Mouse (Mus musculus) neural tube, embryonic 12.5 days (tissue): ENCODE data around the gene Zswim3. TPM values are rescaled to one million over a fixed set of nuclear protein-coding genes. Genes with fewer than 3 reads are reported as not detected.
"Not testable (repeated sequence)": the region's sequence is repeated elsewhere in the genome, so short reads cannot be mapped to it uniquely, and the experiment has no call there.

Source experiments
- ATAC-seq: fragments of 200-750 bp; cut with Nextera tagmentation; 2 replicates; pipeline ENCODE4 v1.8.0; 2017; ENCODE audit warnings: low read depth, mild to moderate bottlenecking, moderate TSS enrichment, moderate library complexity; ENCODE audit not compliant: low FRiP score
- H3K27ac ChIP-seq: fragments of 300-500 bp; sonication (generic); 2 replicates; pipeline ENCODE4 v1.5.1; 2016
- H3K27me3 ChIP-seq: fragments of 300-500 bp; sonication (generic); replicated peaks from 2 replicates; pipeline ENCODE4 v1.6.1; 2016; ENCODE audit warnings: mild to moderate bottlenecking
- H3K36me3 ChIP-seq: fragments of 300-500 bp; sonication (generic); 2 replicates; pipeline ENCODE4 v1.6.1; 2016; ENCODE audit warnings: mild to moderate bottlenecking
- H3K4me1 ChIP-seq: fragments of 300-500 bp; sonication (generic); 2 replicates; pipeline ENCODE4 v1.6.1; 2016
- H3K4me2 ChIP-seq: fragments of 300-500 bp; sonication (generic); replicated peaks from 2 replicates; pipeline ENCODE4 v1.6.1; 2016; ENCODE audit warnings: mild to moderate bottlenecking
- H3K4me3 ChIP-seq: fragments of 300-500 bp; sonication (generic); 2 replicates; pipeline ENCODE4 v1.5.1; 2016
- H3K9ac ChIP-seq: fragments of 300-500 bp; sonication (generic); 2 replicates; pipeline ENCODE4 v1.6.1; 2016; ENCODE audit warnings: mild to moderate bottlenecking
- H3K9me3 ChIP-seq: fragments of 300-500 bp; sonication (generic); 2 replicates; pipeline ENCODE4 v1.6.1; 2016; ENCODE audit warnings: mild to moderate bottlenecking
- WGBS: fragments of 180-500 bp; shearing (Covaris S2); methylation state at CpG from one replicate; pipeline ENCODE4 v1.1.7; 2016; 5-methylcytosine and 5-hydroxymethylcytosine counted together
- polyA plus RNA-seq: library from polyadenylated mRNA; unstranded; fragments of >200 nt; fragmentation: Nextera tagmentation; extraction: Ambion mirVana; gene quantifications from 2 replicates; pipeline ENCODE4 v1.2.1, GENCODE M21; 2016

Zswim3 gene
- polyA plus RNA-seq, 1 experiment from 2014 or later = 14.1 TPM

DNA sequence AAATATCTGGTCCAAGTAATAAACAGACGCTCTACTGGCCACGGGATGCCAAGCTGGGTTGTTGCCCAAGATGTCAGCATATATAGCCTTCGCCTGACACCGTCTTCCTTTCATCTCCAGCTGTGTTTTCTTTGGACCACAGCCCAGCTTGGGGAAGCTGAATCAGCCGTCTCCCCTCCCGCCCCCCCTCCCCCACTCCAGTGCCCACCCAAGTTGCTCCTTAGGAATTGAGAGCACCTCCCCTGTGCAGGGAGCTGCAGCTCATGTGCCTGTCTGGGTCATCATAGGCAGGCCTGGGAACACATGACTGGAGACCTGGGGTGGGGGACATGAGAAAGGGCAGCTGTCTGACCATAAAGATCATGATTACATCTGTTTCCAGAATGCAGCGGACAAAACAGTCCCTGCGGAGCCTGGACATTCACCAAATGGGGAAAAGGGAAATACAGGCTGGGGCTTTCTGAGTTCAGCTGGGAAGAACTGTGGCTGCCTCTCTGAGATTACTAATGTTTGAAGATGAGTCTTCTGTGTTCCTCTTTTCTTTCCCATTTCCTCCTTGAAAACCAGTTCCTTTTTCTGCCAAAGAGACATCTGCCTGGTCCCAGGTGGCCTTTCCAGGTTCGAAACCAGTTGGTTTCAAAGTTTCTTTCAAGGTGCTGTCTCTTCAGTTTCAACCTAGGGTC lies 57.4 kb downstream of the Zswim3 start:
- WGBS = 41% methylated on average over 9 of the region's 9 CpGs
- Histone ChIP-seq H3K4me1 (peaks cover 16% of the 10 kb centered on the region), H3K27ac (no peak overlapping the region), H3K4me3 (no peak overlapping the region), H3K4me2 (no peak overlapping the region), H3K9me3 (peaks cover under 1% of the 10 kb centered on the region; the same call in 1 of the 2 replicates), H3K27me3 (peaks cover 18% of the 10 kb centered on the region), H3K36me3 (no peaks in the 10 kb centered on the region), H3K9ac (no peak overlapping the region)
- no peak for ATAC-seq

DNA sequence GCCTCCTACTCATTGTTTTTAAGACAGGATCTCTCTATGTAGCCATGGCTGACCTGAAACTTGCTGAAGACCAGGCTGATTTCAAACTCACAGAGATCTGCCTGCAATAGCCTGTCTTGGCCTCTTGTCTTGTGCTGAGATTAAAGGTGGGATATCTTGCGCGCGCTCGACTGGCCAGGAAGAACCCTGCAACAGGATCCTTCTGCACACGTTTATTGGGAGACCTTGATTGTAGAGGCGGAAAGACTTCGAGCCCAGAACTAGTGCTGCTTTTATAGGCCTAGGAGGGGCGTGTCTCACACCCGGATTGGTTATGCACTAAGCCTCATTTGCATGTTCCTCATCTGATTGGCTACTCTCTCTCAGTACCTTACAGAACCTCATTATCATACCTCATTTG lies 58.5 kb downstream of the Zswim3 start:
- H3K27ac ChIP-seq = not testable (repeated sequence)

DNA sequence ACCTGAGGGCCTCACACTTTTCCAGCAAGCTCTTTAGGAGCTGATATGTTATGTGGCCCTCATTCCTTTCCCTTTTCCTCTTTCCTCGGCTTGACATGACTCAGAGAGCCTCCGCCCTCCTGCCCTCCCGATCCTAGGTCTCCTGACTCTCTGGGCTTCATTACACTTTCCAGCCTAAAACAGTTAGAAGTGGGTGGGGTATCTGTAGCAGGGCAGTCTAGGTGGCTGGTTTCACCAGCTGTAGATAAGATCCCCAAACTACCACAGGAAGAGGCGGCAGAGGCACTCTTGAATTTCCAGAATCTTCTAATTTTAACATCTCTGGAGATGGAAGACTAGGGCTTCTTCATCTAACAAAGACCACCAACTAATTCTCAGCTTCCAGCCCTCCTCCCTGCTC lies 59.7 kb downstream of the Zswim3 start:
- H3K9me3 ChIP-seq = peaks cover 6% of the 10 kb centered on the region; the same call in 1 of the 2 replicates
- no peak overlapping the region for H3K27ac ChIP-seq
- ATAC-seq = no peak
- no peak overlapping the region for H3K4me2 ChIP-seq
- peaks cover 6% of the 10 kb centered on the region; the same call in 1 of the 2 replicates for H3K4me1 ChIP-seq
- H3K27me3 ChIP-seq = peaks cover 6% of the 10 kb centered on the region; the same call in 1 of the 2 replicates
- WGBS = 86% methylated on average over 4 of the region's 4 CpGs
- no peak overlapping the region for H3K4me3 ChIP-seq
- H3K36me3 ChIP-seq = no peaks in the 10 kb centered on the region
- H3K9ac ChIP-seq = no peak overlapping the region

More for the DNA sequence above, 58.5 kb downstream of the Zswim3 start:
- not testable (repeated sequence) for H3K4me1 ChIP-seq, H3K9me3 ChIP-seq, H3K36me3 ChIP-seq, H3K4me2 ChIP-seq, ATAC-seq, H3K4me3 ChIP-seq, H3K9ac ChIP-seq
- 92% methylated on average over 8 of the region's 9 CpGs for whole genome bisulfite sequencing
- peaks cover 14% of the 10 kb centered on the region for H3K27me3 ChIP-seq

DNA sequence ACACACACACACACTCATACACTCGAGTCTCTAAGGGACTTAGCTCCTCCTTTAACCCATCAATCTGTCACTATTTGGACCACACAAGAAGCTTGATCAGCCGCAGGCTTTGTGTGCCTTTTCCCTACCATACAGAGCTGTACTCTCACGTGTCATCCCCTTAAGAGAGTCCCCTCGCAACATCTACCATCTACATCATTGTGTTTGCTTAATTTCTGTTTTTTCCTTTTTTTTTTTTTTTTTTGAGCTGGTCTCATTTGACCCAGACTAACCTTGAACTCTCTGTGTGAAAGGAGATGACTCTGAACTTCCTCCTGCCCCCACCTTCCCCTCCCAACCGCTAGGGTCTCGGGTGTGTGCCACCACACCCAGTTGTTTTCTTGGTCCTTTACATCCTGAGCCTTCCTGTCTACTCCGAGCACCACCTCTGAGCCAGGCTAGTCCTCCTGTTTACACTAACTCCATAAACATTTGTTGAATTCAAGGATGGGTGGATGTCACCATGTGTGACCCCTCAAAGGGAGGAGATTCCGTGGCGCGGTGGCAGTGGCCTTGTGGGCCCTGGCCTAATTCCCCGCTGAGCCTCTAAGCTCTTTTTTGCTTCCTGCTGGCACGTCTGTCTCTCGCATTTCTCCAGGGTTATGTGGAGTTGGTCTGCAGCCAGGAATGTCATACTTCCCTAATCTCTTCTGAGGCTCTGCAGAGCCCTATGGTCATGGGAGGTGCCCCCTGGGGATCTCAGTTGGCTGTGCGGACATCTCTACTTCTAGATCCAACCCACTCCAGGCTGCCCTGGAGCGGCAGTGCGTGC lies 62.0 kb downstream of the Zswim3 start:
- H3K4me1 ChIP-seq = peaks cover 4% of the 10 kb centered on the region; the same call in 1 of the 2 replicates
- H3K4me2 ChIP-seq = no peak overlapping the region
- H3K27me3 ChIP-seq = no peaks in the 10 kb centered on the region
- ATAC-seq = no peak
- H3K36me3 ChIP-seq = no peaks in the 10 kb centered on the region
- 54% methylated on average over 16 of the region's 16 CpGs for WGBS
- H3K9ac ChIP-seq = no peak overlapping the region
- peaks cover 6% of the 10 kb centered on the region; the same call in 1 of the 2 replicates for H3K9me3 ChIP-seq
- no peak overlapping the region for H3K27ac ChIP-seq
- H3K4me3 ChIP-seq = no peak overlapping the region

DNA sequence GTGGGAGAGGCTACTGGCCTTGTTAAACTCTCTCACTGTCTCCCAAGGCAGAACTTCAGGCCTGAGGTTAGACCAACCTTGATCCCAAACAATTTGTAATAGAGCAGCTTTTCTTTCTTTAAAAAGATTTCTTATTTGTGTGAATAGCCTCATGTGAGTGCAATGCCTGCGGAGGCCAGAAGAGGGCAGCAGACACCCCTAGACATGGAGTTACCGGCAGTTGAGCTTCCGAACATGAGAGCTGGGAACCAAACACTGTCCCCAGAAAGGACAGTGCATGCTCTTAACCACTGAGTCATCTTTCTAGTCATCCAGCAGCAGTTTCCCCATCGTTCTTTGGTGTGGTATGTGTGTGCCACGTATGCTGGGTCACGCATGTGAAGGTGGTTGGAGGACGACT lies 62.7 kb downstream of the Zswim3 start:
- Histone ChIP-seq H3K9ac (no peak overlapping the region), H3K27ac (no peak overlapping the region), H3K4me1 (no peaks in the 10 kb centered on the region), H3K9me3 (peaks cover 6% of the 10 kb centered on the region; the same call in 1 of the 2 replicates), H3K4me3 (no peak overlapping the region), H3K27me3 (no peaks in the 10 kb centered on the region), H3K4me2 (no peak overlapping the region), H3K36me3 (no peaks in the 10 kb centered on the region)
- no peak for ATAC-seq
- 92% methylated on average over 7 of the region's 7 CpGs for WGBS

DNA sequence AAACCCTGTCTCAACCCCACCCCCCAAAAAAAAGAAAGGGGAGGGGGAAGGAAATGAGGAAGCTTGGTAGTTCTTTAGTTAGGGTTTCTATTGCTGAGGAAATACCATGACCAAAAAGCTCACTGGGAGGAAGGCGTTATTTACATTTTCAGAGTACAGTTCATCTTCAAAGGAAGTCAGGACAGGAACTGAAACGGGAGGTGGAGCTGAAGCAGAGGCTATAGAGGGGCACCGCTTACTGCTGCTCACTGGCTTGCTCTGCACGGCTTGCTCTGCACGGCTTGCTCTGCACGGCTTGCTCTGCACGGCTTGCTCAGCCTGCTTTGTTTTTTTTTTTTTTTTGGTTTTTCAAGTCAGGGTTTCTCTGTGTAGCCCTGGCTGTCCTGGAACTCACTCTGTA lies 63.6 kb downstream of the Zswim3 start:
- H3K4me3 ChIP-seq = no peak overlapping the region
- 85% methylated on average over 7 of the region's 7 CpGs for WGBS
- H3K27me3 ChIP-seq = no peaks in the 10 kb centered on the region
- ATAC-seq = no peak
- H3K9ac ChIP-seq = no peak overlapping the region
- H3K27ac ChIP-seq = no peak overlapping the region
- H3K4me1 ChIP-seq = no peaks in the 10 kb centered on the region
- H3K4me2 ChIP-seq = no peak overlapping the region
- H3K36me3 ChIP-seq = no peaks in the 10 kb centered on the region
- peaks cover 6% of the 10 kb centered on the region; the same call in 1 of the 2 replicates for H3K9me3 ChIP-seq

Other genes starting within 250 kb of the Zswim3 start
- 5.1 and 6.5 TPM in 2 replicates for gene Wfdc2, start 242.7 kb upstream of the Zswim3 start, polyA plus RNA-seq
- not detected in 2 replicates for gene Spint3, start 231.6 kb upstream of the Zswim3 start, polyA plus RNA-seq
- not detected in 2 replicates for gene Wfdc6a, start 219.7 kb upstream of the Zswim3 start, polyA plus RNA-seq
- not detected in 2 replicates for gene Eppin, start 211.5 kb upstream of the Zswim3 start, polyA plus RNA-seq
- not detected in 2 replicates for gene Wfdc6b, start 191.6 kb upstream of the Zswim3 start, polyA plus RNA-seq
- gene Wfdc8, start 191.5 kb upstream of the Zswim3 start, polyA plus RNA-seq = not detected in 2 replicates
- gene Wfdc16, start 166.3 kb upstream of the Zswim3 start, polyA plus RNA-seq = not detected in 2 replicates
- 0.48 and 0.51 TPM in 2 replicates for gene Wfdc10, start 149.1 kb upstream of the Zswim3 start, polyA plus RNA-seq
- not detected in 2 replicates for gene Wfdc9, start 148.5 kb upstream of the Zswim3 start, polyA plus RNA-seq
- not detected in 2 replicates for gene Wfdc11, start 131.0 kb upstream of the Zswim3 start, polyA plus RNA-seq
- not detected in 2 replicates for gene Wfdc13, start 120.0 kb upstream of the Zswim3 start, polyA plus RNA-seq
- gene Spint4, start 106.6 kb upstream of the Zswim3 start, polyA plus RNA-seq = not detected in 2 replicates
- gene Spint5, start 89.8 kb upstream of the Zswim3 start, polyA plus RNA-seq = not detected in 2 replicates
- gene Wfdc3, start 59.2 kb upstream of the Zswim3 start, polyA plus RNA-seq = 0.44 and 0.72 TPM in 2 replicates
- gene Dnttip1, start 59.1 kb upstream of the Zswim3 start, polyA plus RNA-seq = 85.6 and 92.2 TPM in 2 replicates
- 311 and 340 TPM in 2 replicates for gene Ube2c, start 35.2 kb upstream of the Zswim3 start, polyA plus RNA-seq
- gene Tnnc2, start 25.1 kb upstream of the Zswim3 start, polyA plus RNA-seq = 26.2 and 36.5 TPM in 2 replicates
- 14.2 and 15.6 TPM in 2 replicates for gene Snx21, start 19.3 kb upstream of the Zswim3 start, polyA plus RNA-seq
- 15.9 and 19.6 TPM in 2 replicates for gene Acot8, start 216 bp upstream of the Zswim3 start, polyA plus RNA-seq
- 22.8 and 23.7 TPM in 2 replicates for gene Zswim1, start 17.6 kb downstream of the Zswim3 start, polyA plus RNA-seq
- not detected in 2 replicates for gene Spata25, start 23.4 kb downstream of the Zswim3 start, polyA plus RNA-seq
- 105 and 114 TPM in 2 replicates for gene Ctsa, start 27.8 kb downstream of the Zswim3 start, polyA plus RNA-seq
- gene Neurl2, start 28.4 kb downstream of the Zswim3 start, polyA plus RNA-seq = 4.5 and 5.6 TPM in 2 replicates
- gene Pltp, start 52.6 kb downstream of the Zswim3 start, polyA plus RNA-seq = 87.9 and 93.1 TPM in 2 replicates
- gene Pcif1, start 74.2 kb downstream of the Zswim3 start, polyA plus RNA-seq = 83.4 and 86.4 TPM in 2 replicates
- gene Zfp335, start 106.7 kb downstream of the Zswim3 start, polyA plus RNA-seq = 14.5 and 17.2 TPM in 2 replicates
- 5.0 TPM in 2 replicates for gene Mmp9, start 135.7 kb downstream of the Zswim3 start, polyA plus RNA-seq
- gene Slc12a5, start 155.7 kb downstream of the Zswim3 start, polyA plus RNA-seq = 12.7 and 13.9 TPM in 2 replicates
- 121 and 123 TPM in 2 replicates for gene Ncoa5, start 229.8 kb downstream of the Zswim3 start, polyA plus RNA-seq